Mouse (Mus musculus): ENCODE results near the gene Cep170.

- TF ChIP-seq CTCF (IDR thresholded peaks at IDR 0.05; ENCODE audit: borderline replicate concordance, control insufficient read depth, extremely low read depth, insufficient read depth, low read length, poor library complexity) (no peak), POLR2A (IDR thresholded peaks at IDR 0.05; ENCODE audit: control insufficient read depth, extremely low read depth, insufficient read depth, low read length, poor library complexity) (no peak)
Measured at GRCm38 (mm10) chr1:176816728-176817127, 2.9 kb upstream of the Cep170 start.
